Mouse (Mus musculus) c-Kit-positive CD71-positive TER-119-positive erythroid progenitor cells, embryonic 14.5 days (primary cell): ENCODE results near the gene Npr2.

ENCODE experiments used
- DNase-seq: peaks from one replicate; pipeline ENCODE4 v3.0.0-alpha.2; 2013; ENCODE audit warnings: low spot score

Npr2 gene

DNA sequence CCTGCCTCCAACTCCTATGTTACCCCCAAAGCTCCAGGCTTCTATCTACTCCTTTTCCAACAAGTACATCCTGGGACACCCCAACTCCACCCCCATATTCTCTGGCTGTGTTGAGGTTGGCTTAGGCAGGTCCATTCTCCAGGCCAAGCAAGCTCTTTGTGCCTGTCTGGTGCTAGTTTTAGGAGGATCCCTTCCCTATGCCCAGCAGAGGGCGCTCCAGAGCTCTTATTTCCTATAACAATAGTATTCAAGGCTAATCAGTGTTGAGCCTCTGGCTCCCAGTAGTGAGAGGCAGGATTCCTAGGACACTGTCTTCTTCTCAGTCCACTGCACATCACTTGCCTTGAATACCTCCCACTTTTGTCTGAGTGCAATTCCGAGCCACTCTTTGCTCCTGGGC is 40.3 kb downstream of the Npr2 start:
- DNase-seq: peak; percentile 85

DNA sequence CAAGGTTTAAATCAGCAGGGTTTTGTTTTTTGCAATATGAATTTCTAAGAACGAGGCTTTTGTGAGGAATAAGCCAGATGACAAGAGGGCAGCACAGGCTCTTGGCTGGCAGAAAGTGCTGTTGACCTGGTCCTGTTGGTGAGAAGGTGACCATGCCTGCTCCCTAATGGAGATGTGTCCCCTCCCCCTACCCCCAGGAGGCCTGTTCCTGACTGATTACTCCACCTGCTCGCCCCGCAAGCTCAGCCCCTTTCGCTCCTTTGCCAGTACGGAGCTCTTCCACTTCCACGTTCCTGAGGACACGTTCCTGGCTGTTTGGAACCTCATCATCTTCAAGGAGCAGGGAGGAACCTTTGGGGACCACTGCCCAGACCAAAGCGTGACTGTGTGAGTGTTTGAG is 42.0 kb downstream of the Npr2 start:
- no peak for DNase-seq

DNA sequence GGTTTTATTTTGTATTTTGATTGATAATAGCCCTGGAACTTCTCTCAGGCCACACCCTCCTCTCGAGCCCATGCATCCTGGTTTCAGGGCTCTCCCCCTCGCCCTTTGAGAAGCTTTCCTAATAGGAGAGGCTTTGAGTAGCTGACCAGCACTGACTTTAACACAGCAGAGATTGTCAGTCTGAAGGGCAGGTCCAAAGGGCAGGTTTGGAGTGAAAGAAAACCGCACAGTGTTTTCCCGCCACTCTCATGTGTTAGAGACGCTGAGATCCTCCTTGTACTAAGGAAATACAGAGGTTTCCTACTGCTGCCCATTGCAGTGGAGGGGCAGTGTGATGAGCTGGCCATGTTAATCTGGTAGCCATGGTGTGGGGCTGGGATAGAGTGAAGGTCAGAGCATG is 43.2 kb downstream of the Npr2 start:
- DNase-seq: no peak

DNA sequence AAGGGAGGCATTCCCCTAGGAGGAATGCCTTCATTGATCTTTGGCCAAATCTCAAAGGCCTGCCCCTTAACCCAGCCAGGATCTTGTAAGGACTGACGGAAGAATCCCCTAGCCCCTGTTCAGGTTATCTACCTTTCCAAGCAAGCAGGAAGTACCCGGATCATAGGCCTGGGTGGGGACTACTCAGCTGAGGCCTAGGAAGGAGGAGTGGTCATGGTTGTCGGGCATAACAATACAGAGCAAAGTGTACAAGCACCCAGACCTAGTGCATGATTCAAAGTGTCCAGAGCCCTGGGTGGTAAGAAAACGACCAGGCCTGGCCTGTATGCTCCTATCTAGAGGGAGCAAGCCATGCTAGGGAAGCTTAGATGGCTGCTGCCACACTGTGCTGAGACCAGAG is 43.9 kb downstream of the Npr2 start:
- DNase-seq: no peak

DNA sequence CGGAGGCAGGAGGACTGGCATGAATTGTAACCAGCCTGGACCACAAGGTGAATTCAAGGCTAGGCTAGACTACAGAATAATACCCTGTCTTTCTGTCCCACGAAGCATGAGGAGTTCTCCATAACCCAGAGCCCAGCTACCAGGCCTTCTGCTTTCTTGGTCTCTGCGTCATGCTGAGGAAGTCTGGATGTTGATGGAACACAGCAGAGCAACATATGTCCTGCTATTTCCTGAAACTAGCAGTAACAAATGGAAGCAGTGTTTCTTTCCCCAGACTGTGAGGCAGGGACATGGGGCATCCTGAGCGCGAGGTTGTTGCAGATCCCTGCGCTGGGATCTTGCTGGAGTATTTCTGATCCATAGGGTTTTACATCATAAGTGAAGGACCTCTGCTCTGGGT is 46.8 kb downstream of the Npr2 start:
- DNase-seq: no peak

DNA sequence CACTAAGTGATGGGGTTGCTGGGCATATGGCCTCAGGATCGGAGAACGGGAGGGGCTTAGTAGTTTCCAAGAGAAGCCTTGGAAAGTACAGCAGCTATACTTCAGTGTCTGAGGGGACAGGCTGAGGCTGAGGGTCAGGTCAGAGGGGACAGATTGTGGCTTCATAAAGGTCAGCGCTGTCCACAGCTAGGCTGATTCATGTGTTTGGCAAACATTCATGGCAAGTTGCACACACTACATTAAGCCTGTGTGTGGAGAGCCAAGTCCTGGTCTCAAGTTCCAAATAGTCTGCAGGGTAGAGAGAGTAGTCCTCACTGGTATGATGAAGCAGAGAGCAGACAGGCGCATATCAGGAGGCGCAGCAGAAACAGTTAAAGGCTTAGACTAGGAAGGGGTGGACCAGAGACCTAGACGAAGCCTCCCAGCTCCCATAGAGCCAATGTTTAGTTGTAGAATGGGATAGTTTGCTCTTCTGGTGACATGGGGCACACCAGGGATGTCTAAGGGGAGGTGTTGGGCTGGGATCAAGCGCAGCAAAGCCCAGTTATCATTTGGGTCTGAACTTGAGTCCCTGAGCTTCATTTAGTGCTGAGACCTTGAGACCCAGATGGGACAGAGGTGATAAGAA is 47.8 kb downstream of the Npr2 start:
- no peak for DNase-seq

DNA sequence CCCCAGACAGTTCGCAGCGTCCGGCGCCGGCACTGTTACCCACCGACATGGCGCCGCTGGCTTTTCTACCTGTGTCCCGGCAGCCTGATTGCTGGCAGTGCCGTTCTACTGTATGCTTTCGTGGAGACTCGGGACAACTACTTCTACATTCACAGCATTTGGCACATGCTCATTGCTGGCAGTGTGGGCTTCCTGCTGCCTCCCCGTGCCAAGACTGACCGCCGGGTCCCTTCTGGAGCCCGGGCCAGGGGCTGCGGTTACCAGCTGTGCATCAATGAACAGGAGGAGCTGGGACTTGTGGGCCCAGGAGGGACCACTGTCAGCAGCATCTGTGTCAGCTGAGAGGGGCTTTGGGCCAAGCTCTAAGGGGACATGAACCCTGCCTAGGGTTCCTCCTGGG is 58.3 kb downstream of the Npr2 start:
- no peak for DNase-seq

DNA sequence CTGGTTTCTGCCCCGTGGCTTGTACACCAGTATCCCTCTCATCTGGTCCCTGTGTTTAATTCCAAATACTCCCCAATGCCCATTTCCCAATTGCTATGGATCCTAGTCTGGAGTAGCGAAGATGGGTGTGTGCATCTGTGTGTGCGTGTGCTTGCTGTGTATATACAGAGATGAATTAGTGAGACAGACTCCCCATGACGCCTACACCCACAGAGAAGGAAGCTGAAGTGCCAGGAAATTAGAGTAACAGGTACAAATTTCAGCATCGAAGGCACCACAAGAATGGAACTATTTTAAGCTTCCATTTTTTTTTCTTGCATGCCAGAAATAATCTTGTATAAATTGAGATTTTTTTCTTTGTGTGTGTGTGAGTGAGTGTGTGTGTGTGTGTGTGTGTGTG is 59.3 kb downstream of the Npr2 start:
- no peak for DNase-seq

DNA sequence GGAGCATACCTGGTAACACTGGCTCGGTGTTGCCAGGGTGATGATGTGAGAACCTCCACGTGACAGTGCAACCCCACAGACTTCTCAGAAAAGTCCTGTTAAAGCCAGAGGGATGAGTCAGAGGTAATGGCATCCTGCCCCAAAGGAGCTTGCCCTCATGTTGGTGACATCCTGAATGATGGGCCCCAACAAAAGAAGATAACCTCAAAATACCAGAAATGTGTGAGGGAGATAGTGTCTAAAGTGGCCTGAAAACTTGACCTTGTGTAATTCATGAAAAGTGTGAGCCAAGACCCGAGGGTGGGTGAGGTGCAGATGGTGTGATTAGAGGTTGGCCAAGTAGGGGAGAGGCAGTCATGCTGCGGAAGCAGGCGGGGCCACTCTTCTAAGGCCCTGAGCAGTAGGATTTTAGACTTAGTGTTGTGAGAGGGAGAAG is 62.1 kb downstream of the Npr2 start:
- DNase-seq: no peak

DNA sequence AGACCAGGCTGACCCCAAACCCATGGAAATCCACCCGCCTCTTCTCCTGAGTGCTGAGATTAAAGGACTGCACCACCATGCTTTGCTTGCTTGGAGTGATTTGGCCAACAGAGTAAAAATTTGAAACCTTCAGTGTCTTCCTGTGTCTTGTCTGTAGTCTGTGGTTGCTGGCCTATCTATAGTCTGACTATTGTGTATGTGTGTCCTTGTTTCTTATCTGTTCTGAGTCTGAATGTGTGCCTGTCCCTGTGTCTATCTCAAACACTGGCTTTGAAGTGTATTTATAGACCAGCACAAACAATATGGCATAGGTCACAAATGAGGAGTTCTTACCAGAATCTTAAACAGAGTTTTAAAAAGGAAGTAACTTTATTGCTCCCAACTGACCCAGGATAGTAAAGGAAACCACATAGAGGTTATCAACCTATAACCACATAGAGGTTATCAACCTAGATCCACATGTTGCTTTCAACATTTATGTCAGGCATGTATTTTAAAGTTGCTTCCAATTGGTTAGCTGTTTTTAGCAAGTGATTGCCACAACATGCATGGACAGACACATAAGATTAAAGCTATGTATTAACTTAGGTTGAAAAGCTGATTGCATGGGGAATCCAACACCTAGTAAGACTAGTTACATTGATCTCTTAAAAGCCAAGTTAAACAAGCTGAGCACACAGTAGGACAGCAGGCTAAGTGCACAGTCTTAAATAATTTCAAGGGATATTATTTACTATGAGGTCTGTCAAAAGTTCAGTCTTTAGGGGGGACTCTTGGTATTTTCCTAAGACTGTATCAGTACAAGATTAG is 62.9 kb downstream of the Npr2 start:
- DNase-seq: no peak

DNA sequence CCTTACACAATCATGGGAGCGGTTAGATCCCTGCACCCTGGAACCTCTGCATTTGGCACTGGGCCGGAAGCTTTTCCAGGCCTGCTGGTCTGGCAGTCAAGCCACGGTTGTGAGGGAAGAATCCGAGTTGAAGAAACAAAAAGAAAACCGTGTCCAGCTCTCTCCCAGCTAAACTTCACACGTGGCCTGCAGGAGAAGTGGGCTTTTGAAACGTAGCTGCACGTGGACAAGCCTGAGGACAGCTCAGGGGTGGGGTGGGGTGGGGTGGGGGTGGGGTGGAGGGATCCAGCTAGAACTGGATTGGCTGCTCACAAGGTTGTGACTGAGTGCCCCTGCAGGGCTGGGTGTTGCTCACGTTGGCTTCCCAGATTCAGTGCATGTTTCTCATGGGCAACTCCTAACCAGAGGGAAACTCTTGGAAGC is 63.5 kb downstream of the Npr2 start:
- no peak for DNase-seq

DNA sequence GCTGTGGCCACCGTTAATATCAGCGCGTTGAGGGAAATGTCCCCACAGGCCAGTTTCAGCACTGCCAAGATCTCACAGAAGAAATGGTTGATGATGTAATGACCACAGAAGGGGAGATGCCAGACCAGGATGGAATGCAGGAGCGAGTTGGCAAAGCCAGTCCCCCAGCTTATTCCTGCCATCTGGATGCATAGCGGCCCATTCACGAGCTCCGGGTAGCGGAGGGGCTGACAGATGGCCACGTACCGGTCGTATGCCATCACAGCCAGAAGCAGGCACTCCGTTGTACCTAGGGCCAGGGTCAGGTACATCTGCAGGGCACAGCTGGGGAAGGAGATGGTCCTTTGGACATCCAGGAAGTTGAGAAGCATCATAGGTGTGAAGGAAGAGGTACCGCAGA is 64.8 kb downstream of the Npr2 start:
- DNase-seq: no peak

DNA sequence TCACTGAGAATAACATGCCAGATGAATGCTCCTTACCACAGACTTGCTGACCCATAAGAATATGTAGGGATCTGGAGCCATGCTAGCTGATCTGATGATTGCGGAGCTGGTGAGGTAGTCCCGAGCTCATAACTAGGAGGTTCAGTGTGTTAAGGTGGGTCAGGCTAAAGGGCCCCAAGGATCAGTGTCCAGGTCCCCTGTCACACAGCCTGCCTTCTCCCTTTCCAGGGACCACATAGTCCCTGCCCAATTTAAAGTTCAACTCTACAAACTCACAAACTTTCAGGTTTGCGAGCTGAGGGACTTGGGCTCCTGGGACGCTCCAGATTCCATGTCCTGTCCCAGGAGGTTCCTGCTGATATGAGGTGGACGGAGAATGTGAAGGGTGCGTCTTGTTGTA is 69.0 kb downstream of the Npr2 start, which contains the start of gene Olfr70:
Gene Olfr70 (minus strand): TSS at position 101 of the 400 bp plus-strand sequence.
- no peak for DNase-seq
